Mouse (Mus musculus) lung, embryonic 14.5 days (tissue): ENCODE measurements around the gene Olfr470. TPM values are rescaled to one million over a fixed set of nuclear protein-coding genes. Genes with fewer than 3 reads are reported as not detected.
A peak's percentile ranks its signal among the peaks of the same experiment; 100 is the strongest.
"Not testable (repeated sequence)": the region's sequence is repeated elsewhere in the genome, so short reads cannot be mapped to it uniquely, and the experiment has no call there.

ENCODE experiments used
- ATAC-seq: fragments of 200-750 bp; cut with Nextera tagmentation; 2 replicates; pipeline ENCODE4 v1.8.0; 2017; ENCODE audit warnings: mild to moderate bottlenecking, moderate TSS enrichment, moderate library complexity; ENCODE audit not compliant: insufficient read depth
- DNase-seq: peaks from one replicate; pipeline ENCODE4 v3.0.0-alpha.2; 2015
- H3K27ac ChIP-seq: fragments of 300-500 bp; sonication (generic); 2 replicates; pipeline ENCODE4 v1.5.1; 2014; ENCODE audit warnings: low read depth, mild to moderate bottlenecking, moderate library complexity
- H3K27me3 ChIP-seq: fragments of 300-500 bp; sonication (generic); 2 replicates; pipeline ENCODE4 v1.6.1; 2014; ENCODE audit warnings: low read length, control low read depth; ENCODE audit not compliant: insufficient read depth
- H3K36me3 ChIP-seq: fragments of 300-500 bp; sonication (generic); 2 replicates; pipeline ENCODE4 v1.6.1; 2014; ENCODE audit warnings: control low read depth; ENCODE audit not compliant: insufficient read depth
- H3K4me1 ChIP-seq: fragments of 300-500 bp; sonication (generic); 2 replicates; pipeline ENCODE4 v1.6.1; 2014; ENCODE audit warnings: antibody characterized with exemption, control low read depth; ENCODE audit not compliant: insufficient read depth
- H3K4me2 ChIP-seq: fragments of 300-500 bp; sonication (generic); 2 replicates; pipeline ENCODE4 v1.6.1; 2014; ENCODE audit warnings: mild to moderate bottlenecking
- H3K4me3 ChIP-seq: fragments of 300-500 bp; sonication (generic); 2 replicates; pipeline ENCODE4 v1.5.1; 2014; ENCODE audit warnings: low read depth, low read length
- H3K9ac ChIP-seq: fragments of 300-500 bp; sonication (generic); 2 replicates; pipeline ENCODE4 v1.6.1; 2014
- H3K9me3 ChIP-seq: fragments of 300-500 bp; sonication (generic); 2 replicates; pipeline ENCODE4 v1.6.1; 2016; ENCODE audit warnings: low read depth, low read length, control low read depth
- CTCF ChIP-seq: IDR thresholded peaks from 2 replicates; pipeline ENCODE4 v1.5.1; 2016; ENCODE audit warnings: antibody characterized with exemption, low read depth
- WGBS: fragments of 180-500 bp; shearing (Covaris S2); extraction: QIAGEN DNeasy Blood & Tissue Kit; methylation state at CpG from one replicate; pipeline ENCODE4 v1.1.7; 2014; 5-methylcytosine and 5-hydroxymethylcytosine counted together
- polyA plus RNA-seq: library from polyadenylated mRNA; unstranded; fragments of >200 nt; fragmentation: Nextera tagmentation; extraction: Ambion mirVana; gene quantifications from 2 replicates; pipeline ENCODE4 v1.2.1, GENCODE M21; 2014

Gene Olfr470
- polyA plus RNA-seq, result not detected in 2 replicates

DNA sequence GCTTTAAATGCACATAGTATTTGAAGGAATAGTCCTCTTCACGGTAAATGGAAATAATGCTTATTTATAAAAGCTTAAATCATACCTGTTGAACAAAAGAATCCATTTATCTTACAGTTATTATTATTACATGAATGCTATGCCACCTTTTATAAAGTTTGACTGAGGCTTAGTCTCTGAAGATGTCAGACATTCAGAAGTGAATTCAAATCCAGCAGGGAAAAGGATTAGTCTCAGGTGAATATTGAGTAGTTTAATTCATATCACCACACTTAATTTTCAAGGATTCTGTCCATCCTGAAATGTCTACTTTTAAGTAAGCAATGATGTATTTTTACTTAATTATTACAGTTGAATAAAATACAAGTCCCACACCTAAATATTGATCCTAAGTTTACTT is at the start of gene Olfr470:
Olfr470 (minus strand) TSS at position 101 of the 400 bp plus-strand sequence.
- not testable (repeated sequence) for H3K27me3 ChIP-seq, H3K4me3 ChIP-seq, H3K4me1 ChIP-seq, H3K27ac ChIP-seq, H3K4me2 ChIP-seq, H3K9ac ChIP-seq, DNase-seq, ATAC-seq, H3K9me3 ChIP-seq, H3K36me3 ChIP-seq
- 86% methylated on average over 1 of the region's 1 CpGs for WGBS

- Histone ChIP-seq H3K9ac (no peak overlapping the region), H3K4me3 (no peak overlapping the region), H3K27ac (no peak overlapping the region), H3K4me2 (no peak overlapping the region), H3K36me3 (no peaks in the 10 kb centered on the region), H3K9me3 (no peaks in the 10 kb centered on the region), H3K4me1 (no peaks in the 10 kb centered on the region), H3K27me3 (no peaks in the 10 kb centered on the region)
- peak; percentile 45 for DNase-seq
- peak; percentile 48 for TF ChIP-seq CTCF
- 80% methylated on average over 1 of the region's 1 CpGs for WGBS
- ATAC-seq, result no peak
Measured at GRCm38 (mm10) chr7:107841719-107842118, 5.6 kb downstream of the Olfr470 start.

DNA sequence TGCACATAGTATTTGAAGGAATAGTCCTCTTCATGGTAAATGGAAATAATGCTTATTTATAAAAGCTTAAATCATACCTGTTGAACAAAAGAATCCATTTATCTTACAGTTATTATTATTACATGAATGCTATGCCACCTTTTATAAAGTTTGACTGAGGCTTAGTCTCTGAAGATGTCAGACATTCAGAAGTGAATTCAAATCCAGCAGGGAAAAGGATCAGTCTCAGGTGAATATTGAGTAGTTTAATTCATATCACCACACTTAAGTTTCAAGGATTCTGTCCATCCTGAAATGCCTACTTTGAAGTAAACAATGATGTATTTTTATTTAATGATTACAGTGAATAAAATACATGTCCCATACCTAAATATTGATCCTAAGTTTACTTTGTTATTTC is 21.8 kb downstream of the Olfr470 start, which contains the start of gene Olfr469:
Olfr469 (minus strand) TSS at position 101 of the 400 bp plus-strand sequence.
- not testable (repeated sequence) for H3K27me3 ChIP-seq, H3K4me2 ChIP-seq, H3K9ac ChIP-seq, ATAC-seq, H3K36me3 ChIP-seq, H3K9me3 ChIP-seq, H3K4me3 ChIP-seq, H3K4me1 ChIP-seq, H3K27ac ChIP-seq, DNase-seq

GRCm38 (mm10) chr7:107823867-107824266 is 23.4 kb downstream of the Olfr470 start:
- H3K36me3 ChIP-seq, ATAC-seq, H3K9me3 ChIP-seq, H3K4me3 ChIP-seq, H3K4me1 ChIP-seq, H3K27me3 ChIP-seq, H3K27ac ChIP-seq, DNase-seq, H3K4me2 ChIP-seq, H3K9ac ChIP-seq: not testable (repeated sequence)
- WGBS, result 53% methylated on average over 2 of the region's 2 CpGs

- DNase-seq (peak; percentile 41), ATAC-seq (no peak)
- Histone ChIP-seq H3K27ac (no peak overlapping the region), H3K27me3 (no peaks in the 10 kb centered on the region), H3K4me2 (no peak overlapping the region), H3K9ac (no peak overlapping the region), H3K4me1 (no peaks in the 10 kb centered on the region), H3K36me3 (no peaks in the 10 kb centered on the region), H3K4me3 (no peak overlapping the region), H3K9me3 (no peaks in the 10 kb centered on the region)
- TF ChIP-seq CTCF, result peak; percentile 46
Measured at GRCm38 (mm10) chr7:107819442-107819841, 27.8 kb downstream of the Olfr470 start.

GRCm38 (mm10) chr7:107811963-107812362 is 35.3 kb downstream of the Olfr470 start, which contains the start of gene Olfr467:
Gene Olfr467, plus strand, starts transcription at chr7:107812263.
- no peaks in the 10 kb centered on the region for H3K36me3 ChIP-seq
- no peak within 1 kb of the TSS for H3K4me2 ChIP-seq
- no peaks in the 10 kb centered on the region; the same call in 1 of the 2 replicates for H3K9me3 ChIP-seq
- no peaks in the 10 kb centered on the region for H3K4me1 ChIP-seq
- ATAC-seq, result no peak
- no peaks in the 10 kb centered on the region for H3K27me3 ChIP-seq
- H3K9ac ChIP-seq, result no peak within 1 kb of the TSS
- no peak within 1 kb of the TSS for H3K27ac ChIP-seq
- no peak within 1 kb of the TSS for H3K4me3 ChIP-seq
- no peak for DNase-seq
- TF ChIP-seq CTCF, result no peak

GRCm38 (mm10) chr7:107802138-107802537 is 45.2 kb downstream of the Olfr470 start:
- Histone ChIP-seq H3K9me3 (no peaks in the 10 kb centered on the region), H3K27ac (no peak overlapping the region), H3K4me1 (no peaks in the 10 kb centered on the region), H3K27me3 (no peaks in the 10 kb centered on the region), H3K4me2 (no peak overlapping the region), H3K4me3 (no peak overlapping the region), H3K36me3 (no peaks in the 10 kb centered on the region), H3K9ac (no peak overlapping the region)
- no peak for TF ChIP-seq CTCF
- DNase-seq (no peak), ATAC-seq (no peak)
- WGBS, result 64% methylated on average over 3 of the region's 3 CpGs

DNA sequence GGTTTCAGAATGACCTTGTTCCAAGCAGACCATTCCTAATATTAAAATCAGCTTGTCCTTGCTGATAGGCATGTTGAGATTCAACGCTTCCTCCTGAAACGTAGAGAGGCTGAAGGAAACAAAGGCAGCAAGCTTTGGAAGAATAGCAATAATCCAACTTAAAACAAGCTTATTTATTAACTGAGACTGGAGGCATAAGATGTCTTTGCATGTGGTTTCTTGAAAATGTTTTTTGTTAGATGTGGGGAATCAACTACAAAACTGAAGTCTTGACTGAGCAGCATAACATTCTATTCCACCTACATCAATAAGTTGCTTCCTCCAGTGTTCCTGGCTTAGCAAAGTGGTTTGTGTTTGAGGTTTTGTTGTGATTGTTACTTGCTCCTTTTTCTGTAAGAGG is 46.2 kb downstream of the Olfr470 start, which contains the start of gene Ovch2:
Ovch2 (minus strand) TSS at position 101 of the 400 bp plus-strand sequence.
- H3K4me2 ChIP-seq, result no peak within 1 kb of the TSS
- DNase-seq, result no peak
- WGBS, result 80% methylated on average over 2 of the region's 2 CpGs
- no peak for ATAC-seq
- no peaks in the 10 kb centered on the region for H3K9me3 ChIP-seq
- H3K4me3 ChIP-seq, result no peak within 1 kb of the TSS
- no peak within 1 kb of the TSS for H3K9ac ChIP-seq
- no peaks in the 10 kb centered on the region for H3K27me3 ChIP-seq
- H3K27ac ChIP-seq, result no peak within 1 kb of the TSS
- TF ChIP-seq CTCF, result no peak
- no peaks in the 10 kb centered on the region for H3K36me3 ChIP-seq
- H3K4me1 ChIP-seq, result no peaks in the 10 kb centered on the region
